Mouse (Mus musculus): Measurements from ENCODE around the gene Cdc42se1. TPM values are rescaled to one million over a fixed set of nuclear protein-coding genes. Genes with fewer than 3 reads are reported as not detected.
"Not testable (repeated sequence)": the region's sequence is repeated elsewhere in the genome, so short reads cannot be mapped to it uniquely, and the experiment has no call there.

Gene Cdc42se1
- polyA plus RNA-seq, 2 experiments = 24.9 to 40.9 TPM

- H3K27me3 ChIP-seq (ENCODE audit: control insufficient read depth, insufficient read depth, low read length); H3K9ac ChIP-seq (replicated peaks); DNase-seq (ENCODE audit: low read depth in 3 of 3, low spot score in 3 of 3); H3K4me3 ChIP-seq (ENCODE audit: insufficient read depth in 1 of 2, low read depth in 2 of 2, low read length in 2 of 2); H3K4me2 ChIP-seq (ENCODE audit: low read depth); H3K9me3 ChIP-seq (ENCODE audit: control insufficient read depth, low read length); ATAC-seq (ENCODE audit: insufficient read depth); H3K27ac ChIP-seq: not testable (repeated sequence)
- 87% methylated on average over 7 of the region's 10 CpGs for WGBS (ENCODE audit: insufficient replicate concordance)
- Histone ChIP-seq H3K4me1 (replicated peaks; ENCODE audit: control insufficient read depth in 2 of 2, insufficient read depth in 2 of 2, low read length in 1 of 2) (peaks cover 7 to 16% of the 10 kb centered on the region in 2 experiments), H3K36me3 (replicated peaks; ENCODE audit: control insufficient read depth, insufficient read depth, low read depth) (peaks cover 41% of the 10 kb centered on the region)
- peak; percentile 20; the same call in 1 of the 2 replicates for TF ChIP-seq CTCF (IDR thresholded peaks at IDR 0.05; ENCODE audit: low read depth)
Observed at GRCm38 (mm10) chr3:95212889-95213608, 15.5 kb upstream of the Cdc42se1 start.

GRCm38 (mm10) chr3:95213609-95213975, 14.9 kb upstream of the Cdc42se1 start:
- H3K4me1 ChIP-seq (replicated peaks; ENCODE audit: control insufficient read depth in 2 of 2, insufficient read depth in 2 of 2, low read length in 1 of 2) = peaks cover 12 to 21% of the 10 kb centered on the region in 2 experiments
- no peak for TF ChIP-seq CTCF (IDR thresholded peaks at IDR 0.05; ENCODE audit: low read depth)
- no peak overlapping the region for H3K4me3 ChIP-seq (ENCODE audit: insufficient read depth in 1 of 2, low read depth in 2 of 2, low read length in 2 of 2)
- ATAC-seq (ENCODE audit: insufficient read depth) = no peak
- H3K9me3 ChIP-seq (ENCODE audit: control insufficient read depth, low read length) = no peaks in the 10 kb centered on the region
- no peak overlapping the region for H3K4me2 ChIP-seq (ENCODE audit: low read depth)
- peak overlapping the region; percentile 43 for H3K27ac ChIP-seq
- WGBS (ENCODE audit: insufficient replicate concordance) = 82% methylated on average over 1 of the region's 1 CpGs
- H3K9ac ChIP-seq (replicated peaks) = no peak overlapping the region
- peaks cover 36% of the 10 kb centered on the region for H3K36me3 ChIP-seq (replicated peaks; ENCODE audit: control insufficient read depth, insufficient read depth, low read depth)
- peak in 1 of 3 experiments; percentile 20 for DNase-seq (ENCODE audit: low read depth in 3 of 3, low spot score in 3 of 3)
- no peaks in the 10 kb centered on the region for H3K27me3 ChIP-seq (ENCODE audit: control insufficient read depth, insufficient read depth, low read length)

GRCm38 (mm10) chr3:95216655-95217254, 11.8 kb upstream of the Cdc42se1 start:
- Histone ChIP-seq H3K27me3 (ENCODE audit: control insufficient read depth, insufficient read depth, low read length) (no peaks in the 10 kb centered on the region), H3K9me3 (ENCODE audit: control insufficient read depth, low read length) (no peaks in the 10 kb centered on the region), H3K36me3 (replicated peaks; ENCODE audit: control insufficient read depth, insufficient read depth, low read depth) (peaks cover 26% of the 10 kb centered on the region), H3K27ac (peak overlapping the region; percentile 6; the same call in 1 of the 2 replicates), H3K4me2 (ENCODE audit: low read depth) (peak overlapping the region; percentile 82), H3K4me1 (replicated peaks; ENCODE audit: control insufficient read depth in 2 of 2, insufficient read depth in 2 of 2, low read length in 1 of 2) (peaks cover 13 to 22% of the 10 kb centered on the region in 2 experiments), H3K4me3 (ENCODE audit: insufficient read depth in 1 of 2, low read depth in 2 of 2, low read length in 2 of 2) (peak overlapping the region; percentile 80 to 87), H3K9ac (replicated peaks) (peak overlapping the region; percentile 95)
- peak; percentile 1; the same call in 1 of the 2 replicates for ATAC-seq (ENCODE audit: insufficient read depth)
- WGBS (ENCODE audit: insufficient replicate concordance) = 16% methylated on average over 4 of the region's 4 CpGs
- no peak for TF ChIP-seq EP300 (IDR thresholded peaks at IDR 0.05; ENCODE audit: low read depth)
- TF ChIP-seq CTCF (IDR thresholded peaks at IDR 0.05; ENCODE audit: low read depth) = no peak
- DNase-seq (ENCODE audit: low read depth in 3 of 3, low spot score in 3 of 3) = no peak

- peaks cover 13 to 22% of the 10 kb centered on the region in 2 experiments for H3K4me1 ChIP-seq (replicated peaks; ENCODE audit: control insufficient read depth in 2 of 2, insufficient read depth in 2 of 2, low read length in 1 of 2)
- H3K27me3 ChIP-seq (ENCODE audit: control insufficient read depth, insufficient read depth, low read length) = no peaks in the 10 kb centered on the region
- H3K27ac ChIP-seq = peak within 1 kb of the TSS; percentile 91
- H3K4me3 ChIP-seq (ENCODE audit: insufficient read depth in 1 of 2, low read depth in 2 of 2, low read length in 2 of 2) = peak within 1 kb of the TSS; percentile 80 to 87
- peak within 1 kb of the TSS; percentile 95 for H3K9ac ChIP-seq (replicated peaks)
- peak; percentile 85 for ATAC-seq (ENCODE audit: insufficient read depth)
- peaks cover 18% of the 10 kb centered on the region for H3K36me3 ChIP-seq (replicated peaks; ENCODE audit: control insufficient read depth, insufficient read depth, low read depth)
- TF ChIP-seq EP300 (IDR thresholded peaks at IDR 0.05; ENCODE audit: low read depth) (peak; percentile 63), CTCF (IDR thresholded peaks at IDR 0.05; ENCODE audit: low read depth) (peak; percentile 98)
- WGBS (ENCODE audit: insufficient replicate concordance) = under 1% methylated on average over 56 of the region's 56 CpGs
- no peaks in the 10 kb centered on the region for H3K9me3 ChIP-seq (ENCODE audit: control insufficient read depth, low read length)
- peak; percentile 83 to 87 (median 84) for DNase-seq (ENCODE audit: low read depth in 3 of 3, low spot score in 3 of 3)
- H3K4me2 ChIP-seq (ENCODE audit: low read depth) = peak within 1 kb of the TSS; percentile 82
Observed at GRCm38 (mm10) chr3:95217255-95218134, 11.0 kb upstream of the Cdc42se1 start, which contains the start of gene Gabpb2. Gene Gabpb2 (minus strand): TSS chr3:95217916.

Data from liver, embryonic 14.5 days (tissue).